Mouse (Mus musculus) frontal cortex, postnatal 14 days (tissue): ENCODE measurements around the gene Emp3.

Experiments used
- DNase-seq, 2 experiments: peaks; one replicate each; pipeline ENCODE4 v3.0.0; 2022; ENCODE audit warnings: low spot score in 2 of 2

Gene Emp3

DNA sequence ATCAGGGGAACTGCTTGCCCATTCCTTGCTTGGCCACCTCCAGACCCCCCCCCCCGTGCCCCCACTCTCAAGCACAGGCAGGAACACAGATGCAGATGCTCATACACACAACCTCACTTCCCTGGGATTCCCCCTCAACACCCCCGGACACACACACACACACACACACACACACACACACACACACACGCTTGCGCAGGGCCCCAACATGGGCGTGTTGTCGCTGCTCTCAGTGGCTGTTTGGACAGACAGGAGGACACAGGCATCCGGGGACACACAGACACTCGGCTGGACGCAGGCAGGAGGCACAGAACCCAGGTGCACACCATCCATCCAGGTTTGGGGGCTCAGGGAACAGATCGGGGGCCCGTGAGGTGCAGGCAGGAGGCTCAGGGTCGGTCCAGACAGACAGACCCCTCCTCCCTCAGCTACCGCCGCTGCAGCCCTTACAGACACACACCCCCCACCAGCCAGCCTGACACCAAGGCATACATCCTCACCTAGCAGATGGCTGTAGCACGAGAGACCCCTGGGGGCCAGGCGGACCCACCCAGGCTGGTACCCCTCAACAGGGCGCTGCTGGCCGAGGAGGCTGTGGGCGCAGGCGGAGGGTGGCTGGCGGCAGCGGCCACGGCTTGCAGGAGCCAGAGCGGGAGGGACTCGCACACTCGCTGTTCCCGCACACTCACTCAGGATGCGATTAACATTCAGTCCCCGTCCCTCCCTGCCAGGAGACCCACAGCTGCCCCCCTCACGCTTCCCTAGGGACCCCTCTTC is 50.7 kb downstream of the Emp3 start:
- DNase-seq: no peak

DNA sequence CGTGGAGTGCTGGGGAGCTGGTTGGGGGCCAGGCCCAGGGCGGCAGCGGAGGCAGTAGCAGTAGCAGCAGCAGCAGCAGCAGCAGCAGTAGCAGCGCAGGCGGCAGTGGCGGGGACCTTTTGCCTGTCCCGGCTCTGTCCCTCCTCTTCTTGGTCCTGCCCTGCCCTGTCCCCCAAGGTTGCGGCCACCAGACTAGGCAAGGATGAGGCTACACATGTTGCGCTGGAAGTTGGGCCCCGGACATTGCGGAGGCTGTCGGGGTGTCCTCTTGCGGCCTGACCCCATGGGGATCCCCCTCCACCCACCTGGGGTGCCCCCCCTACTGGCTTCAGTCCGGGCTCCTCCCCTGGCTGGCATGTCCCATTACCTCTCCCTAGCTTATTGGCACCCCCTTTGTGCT is 51.4 kb downstream of the Emp3 start:
- no peak for DNase-seq

DNA sequence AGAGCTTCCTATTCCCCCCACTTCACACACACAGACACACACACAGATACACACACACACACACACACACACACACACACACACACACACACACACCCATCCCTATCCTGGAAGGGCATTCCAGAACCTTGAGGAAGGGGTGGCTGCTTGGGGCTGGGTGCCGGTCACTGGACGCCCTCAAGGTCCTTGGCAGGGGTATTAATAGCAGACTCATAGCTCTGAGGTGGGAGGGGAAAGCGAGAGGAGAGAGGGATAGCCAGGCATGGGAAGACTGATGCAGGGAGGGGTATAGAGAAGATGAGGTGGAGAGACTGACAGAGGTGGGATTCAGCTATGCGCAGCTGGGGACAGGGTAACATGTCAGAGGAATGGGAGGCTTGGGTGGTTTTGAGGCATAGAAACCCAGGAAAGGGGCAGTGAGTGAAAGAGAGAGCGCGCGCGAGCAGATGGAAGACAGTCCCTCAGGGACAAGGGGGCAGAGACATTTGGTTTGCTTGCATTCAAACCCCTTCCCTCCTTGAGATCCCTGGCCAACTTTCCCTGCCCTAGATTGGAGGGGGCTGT is 52.0 kb downstream of the Emp3 start:
- DNase-seq: no peak
